26 mouse cellular contexts compared by ENCODE assay signal in the genomic region with DNA sequence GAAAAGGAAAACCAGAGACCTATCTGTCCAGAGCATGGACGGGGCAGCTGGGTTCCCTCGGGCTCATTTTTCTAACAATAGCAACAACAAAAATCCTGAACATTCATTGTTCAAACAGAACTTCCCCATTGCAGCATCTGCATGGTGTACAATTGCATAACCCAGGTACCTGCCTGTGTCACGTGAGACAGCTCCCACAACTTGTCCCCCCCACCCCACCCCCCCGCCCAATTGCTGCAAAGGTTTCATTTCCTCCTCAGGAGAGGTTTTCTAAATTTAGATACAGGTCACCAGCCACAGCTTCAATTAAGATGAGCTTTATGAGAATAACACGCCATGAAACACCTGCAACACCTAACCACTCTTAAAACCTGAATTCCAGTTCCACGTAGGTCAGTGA.
A peak's percentile ranks its signal among the peaks of the same experiment; 100 is the strongest.
DNase-seq lines count a peak whose midpoint lies in the region; ATAC-seq and TF ChIP-seq lines count a peak whose summit lies in the region.
"Had no signal": no experiment of that assay in that cellular context is flagged by ENCODE, and none has a peak within 500 bp of the region (broad histone marks: within the 10 kb centered on the region; RNA-seq: fewer than 3 reads in every experiment).

No protein-coding gene starts in this region.

- no peak for TF ChIP-seq POLR2A in lung, adult 2 months (IDR thresholded peaks at IDR 0.05; ENCODE audit: borderline replicate concordance, extremely low read depth, low read depth, low read length)

- DNase-seq in lung, adult 18-20 months, result peak; percentile 48 to 58
- DNase-seq in lung, adult 2 months, result no peak
- peak; percentile 37 to 48 for DNase-seq in spleen, postnatal 36 days (ENCODE audit: low spot score in 2 of 2)
- DNase-seq in spleen, adult 12 weeks (ENCODE audit: low spot score), result no peak
- DNase-seq in A20 (ENCODE audit: low read depth, low spot score), result peak; percentile 83
- peak; percentile 4 for DNase-seq in brain, adult 2 months (ENCODE audit: low read depth, low spot score)
- DNase-seq in urinary bladder, adult 18-20 months (ENCODE audit: low spot score in 2 of 2), result no peak
- DNase-seq: adrenal gland, adult 2 months; adrenal gland, postnatal 36 days; cerebellum, adult 8-10 months; cerebellum, postnatal 36 days; heart, adult 2 months; kidney, adult 2 months; kidney, postnatal 36 days; midbrain, embryonic 14.5 days; thymus, adult 2 months had no signal

- H3K36me3 ChIP-seq in hindbrain, embryonic 13.5 days, result no peaks in the 10 kb centered on the region
- H3K36me3 ChIP-seq: heart, embryonic 12.5 days; hindbrain, embryonic 15.5 days; limb, embryonic 13.5 days had no signal

- H3K27me3 ChIP-seq in hindbrain, embryonic 13.5 days, result no peaks in the 10 kb centered on the region
- H3K27me3 ChIP-seq: heart, embryonic 12.5 days; hindbrain, embryonic 15.5 days; limb, embryonic 13.5 days had no signal

- no peak overlapping the region for H3K4me3 ChIP-seq in lung, adult 2 months (replicated peaks; ENCODE audit: extremely low read depth, low read depth, low read length)
- H3K4me3 ChIP-seq in hindbrain, embryonic 13.5 days, result no peak overlapping the region
- H3K4me3 ChIP-seq: heart, adult 2 months; heart, embryonic 12.5 days; hindbrain, embryonic 15.5 days; layer of hippocampus, adult 2 months; left cerebral cortex, adult 2 months; limb, embryonic 13.5 days had no signal

- no peak overlapping the region for H3K4me2 ChIP-seq in hindbrain, embryonic 13.5 days
- H3K4me2 ChIP-seq: heart, embryonic 12.5 days; hindbrain, embryonic 15.5 days; limb, embryonic 13.5 days; liver, embryonic 11.5 days had no signal

- no peaks in the 10 kb centered on the region for H3K9me3 ChIP-seq in hindbrain, embryonic 13.5 days
- H3K9me3 ChIP-seq: heart, embryonic 12.5 days; hindbrain, embryonic 15.5 days; limb, embryonic 13.5 days had no signal

- no peak for TF ChIP-seq CTCF in lung, adult 2 months (IDR thresholded peaks at IDR 0.05; ENCODE audit: insufficient read depth, low read length)

- no peak overlapping the region for H3K27ac ChIP-seq in hindbrain, embryonic 13.5 days
- H3K27ac ChIP-seq: heart, adult 2 months; hindbrain, embryonic 15.5 days; layer of hippocampus, adult 2 months; left cerebral cortex, adult 2 months; limb, embryonic 13.5 days had no signal

- WGBS in lung, adult 2 months, result 39% methylated on average over 6 of the region's 6 CpGs
- WGBS in hindbrain, embryonic 13.5 days, result 78% methylated on average over 6 of the region's 6 CpGs

- peaks cover 8% of the 10 kb centered on the region for H3K4me1 ChIP-seq in lung, adult 2 months (ENCODE audit: control insufficient read depth, insufficient read depth, low read length)
- H3K4me1 ChIP-seq in hindbrain, embryonic 13.5 days (replicated peaks), result no peaks in the 10 kb centered on the region
- H3K4me1 ChIP-seq: hindbrain, embryonic 15.5 days had no signal

- no peak for ATAC-seq in hindbrain, embryonic 13.5 days (ENCODE audit: low FRiP score)
- ATAC-seq: activated CD4-positive, CD25-positive, alpha-beta regulatory T cell, adult 4 months; forebrain, embryonic 14.5 days; inflammation-experienced regulatory T-cells, adult 6 months had no signal

- no peak overlapping the region for H3K9ac ChIP-seq in hindbrain, embryonic 13.5 days
- H3K9ac ChIP-seq: heart, embryonic 12.5 days; hindbrain, embryonic 15.5 days; limb, embryonic 13.5 days had no signal

Comparison
In these comparisons a context has a peak if more than half of its experiments do, and no peak if none do; other contexts are left out.
1. DNase-seq: peak in lung, adult 18-20 months (2 of 2), spleen, postnatal 36 days (2 of 2), A20 (single experiment) and brain, adult 2 months (single experiment); none in lung, adult 2 months (single experiment), spleen, adult 12 weeks (single experiment) and urinary bladder, adult 18-20 months (0 of 2).